Mouse (Mus musculus) stomach, embryonic 14.5 days (tissue): ENCODE measurements around the gene Pmepa1. TPM values are rescaled to one million over a fixed set of nuclear protein-coding genes. Genes with fewer than 3 reads are reported as not detected.

Experiments used
- ATAC-seq: fragments of 200-750 bp; cut with Nextera tagmentation; 2 replicates; pipeline ENCODE4 v1.8.0; 2017; ENCODE audit warnings: low read depth, moderate TSS enrichment; ENCODE audit not compliant: insufficient number of reproducible peaks, insufficient read depth, low FRiP score
- H3K27ac ChIP-seq: fragments of 300-500 bp; sonication (generic); 2 replicates; pipeline ENCODE4 v1.5.1; 2014; ENCODE audit warnings: mild to moderate bottlenecking, low read length, moderate library complexity, mixed read lengths
- H3K27me3 ChIP-seq: fragments of 300-500 bp; sonication (generic); 2 replicates; pipeline ENCODE4 v1.6.1; 2014; ENCODE audit warnings: low read length, control low read depth, mixed read lengths; ENCODE audit not compliant: control insufficient read depth, insufficient read depth
- H3K36me3 ChIP-seq: fragments of 300-500 bp; sonication (generic); 2 replicates; pipeline ENCODE4 v1.6.1; 2014; ENCODE audit warnings: mild to moderate bottlenecking, control low read depth, low read length, moderate library complexity, mixed read lengths; ENCODE audit not compliant: control insufficient read depth, insufficient read depth
- H3K4me1 ChIP-seq: fragments of 300-500 bp; sonication (generic); 2 replicates; pipeline ENCODE4 v1.6.1; 2014; ENCODE audit warnings: low read length, control low read depth, mixed read lengths; ENCODE audit not compliant: control insufficient read depth, insufficient read depth
- H3K4me2 ChIP-seq: fragments of 300-500 bp; sonication (generic); replicated peaks from 2 replicates; pipeline ENCODE4 v1.6.1; 2014; ENCODE audit warnings: low read depth, low read length, control low read depth
- H3K4me3 ChIP-seq: fragments of 300-500 bp; sonication (generic); 2 replicates; pipeline ENCODE4 v1.5.1; 2014; ENCODE audit warnings: low read depth, low read length, control low read depth
- H3K9ac ChIP-seq: fragments of 300-500 bp; sonication (generic); replicated peaks from 2 replicates; pipeline ENCODE4 v1.6.1; 2014; ENCODE audit warnings: low read depth, mild to moderate bottlenecking, control low read depth, low read length, moderate library complexity, mixed read lengths
- H3K9me3 ChIP-seq: fragments of 300-500 bp; sonication (generic); 2 replicates; pipeline ENCODE4 v1.6.1; 2016; ENCODE audit warnings: low read depth, low read length, control low read depth; ENCODE audit not compliant: control insufficient read depth
- WGBS: fragments of 180-500 bp; shearing (Covaris S2); extraction: QIAGEN DNeasy Blood & Tissue Kit; methylation state at CpG from one replicate; pipeline ENCODE4 v1.1.7; 2014; 5-methylcytosine and 5-hydroxymethylcytosine counted together
- polyA plus RNA-seq: library from polyadenylated mRNA; unstranded; fragments of >200 nt; fragmentation: Nextera tagmentation; extraction: Ambion mirVana; gene quantifications from 2 replicates; pipeline ENCODE4 v1.2.1, GENCODE M21; 2014

The Pmepa1 gene
- polyA plus RNA-seq, 1 experiment from 2014 or later = 13.3 TPM

DNA sequence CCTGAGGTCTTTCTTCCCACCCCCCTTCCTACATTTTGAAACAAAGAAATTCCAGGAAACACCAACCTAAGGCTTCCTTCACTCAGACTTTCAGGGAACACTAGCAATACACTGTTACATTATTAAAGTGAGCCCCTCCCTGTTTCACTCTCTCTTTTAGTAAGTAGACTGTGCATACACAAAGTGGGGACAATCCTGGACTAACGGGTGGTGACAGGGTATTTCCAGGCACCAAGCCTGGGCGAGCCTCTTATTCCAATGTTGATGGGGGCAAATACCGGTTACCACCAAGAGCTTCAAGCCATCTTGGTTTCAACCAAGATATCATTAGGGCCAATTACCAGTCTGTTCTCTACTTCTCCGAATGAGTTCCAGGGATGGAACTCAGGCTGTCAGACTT lies 2.4 kb downstream of the Pmepa1 start:
- H3K27me3 ChIP-seq = no peaks in the 10 kb centered on the region
- ATAC-seq = no peak
- H3K4me1 ChIP-seq = peaks cover 47% of the 10 kb centered on the region
- H3K9me3 ChIP-seq = no peaks in the 10 kb centered on the region
- WGBS = 54% methylated on average over 4 of the region's 4 CpGs
- H3K9ac ChIP-seq = no peak overlapping the region; the same call in 1 of the 2 replicates
- H3K36me3 ChIP-seq = no peaks in the 10 kb centered on the region
- H3K27ac ChIP-seq = no peak overlapping the region
- H3K4me3 ChIP-seq = peak overlapping the region; percentile 85
- H3K4me2 ChIP-seq = peak overlapping the region; percentile 60

DNA sequence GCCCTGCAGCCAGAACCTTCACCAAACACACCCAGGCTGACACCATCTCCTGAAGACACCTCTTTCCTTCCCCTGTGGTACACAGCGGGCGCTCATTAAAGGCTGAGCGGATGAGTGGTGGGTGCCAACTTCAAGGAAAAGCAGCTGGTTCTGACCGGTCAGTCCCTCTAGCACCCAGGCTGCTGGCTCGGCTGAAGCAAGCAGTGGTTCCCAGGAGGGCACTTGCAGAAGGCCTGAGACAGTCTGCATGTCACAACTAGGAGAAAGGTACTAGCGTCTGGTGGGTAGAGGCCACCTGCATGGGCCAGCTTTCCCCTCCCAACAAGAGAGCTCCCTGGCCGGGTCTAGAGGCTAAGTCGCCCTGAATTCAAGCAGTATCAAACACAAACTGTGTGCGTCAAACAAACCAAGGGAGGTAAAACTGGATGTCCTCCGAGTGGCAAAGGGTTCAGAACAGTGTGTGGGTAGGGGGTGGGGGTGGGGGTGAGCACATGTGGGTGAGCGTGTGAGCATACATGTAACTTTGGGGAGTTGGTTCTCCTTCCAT lies 3.9 kb downstream of the Pmepa1 start:
- no peak overlapping the region for H3K27ac ChIP-seq
- peaks cover 53% of the 10 kb centered on the region for H3K4me1 ChIP-seq
- H3K27me3 ChIP-seq = no peaks in the 10 kb centered on the region
- peak overlapping the region; percentile 1; the same call in 1 of the 2 replicates for H3K4me3 ChIP-seq
- no peak overlapping the region for H3K9ac ChIP-seq
- no peak for ATAC-seq
- H3K36me3 ChIP-seq = no peaks in the 10 kb centered on the region
- peak overlapping the region; percentile 60; the same call in 1 of the 2 replicates for H3K4me2 ChIP-seq
- no peaks in the 10 kb centered on the region for H3K9me3 ChIP-seq
- WGBS = 69% methylated on average over 11 of the region's 11 CpGs

DNA sequence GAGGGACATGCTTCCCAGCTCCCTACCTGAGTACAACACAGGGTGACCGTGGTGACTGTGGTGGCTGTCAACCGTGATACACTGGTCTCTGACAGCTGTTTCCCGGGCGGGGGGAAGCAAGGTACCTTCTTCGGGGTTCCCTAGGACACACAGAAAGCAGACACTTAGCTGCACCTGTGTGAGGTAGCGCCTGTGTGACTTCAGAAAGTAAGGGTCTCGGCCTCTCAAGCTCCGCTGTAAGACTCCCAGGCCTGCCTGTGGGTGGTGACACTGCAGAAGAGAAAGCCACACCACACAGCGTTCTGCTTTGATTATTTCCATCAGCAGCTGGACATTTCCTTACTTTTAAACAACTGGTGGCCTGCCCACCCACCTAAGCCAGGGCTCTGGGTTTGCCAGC lies 4.8 kb downstream of the Pmepa1 start:
- no peak overlapping the region for H3K27ac ChIP-seq
- H3K27me3 ChIP-seq = no peaks in the 10 kb centered on the region
- H3K9me3 ChIP-seq = no peaks in the 10 kb centered on the region
- H3K36me3 ChIP-seq = no peaks in the 10 kb centered on the region
- no peak overlapping the region for H3K9ac ChIP-seq
- H3K4me2 ChIP-seq = no peak overlapping the region
- ATAC-seq = no peak
- H3K4me1 ChIP-seq = peaks cover 56% of the 10 kb centered on the region
- WGBS = 73% methylated on average over 9 of the region's 9 CpGs
- no peak overlapping the region for H3K4me3 ChIP-seq

DNA sequence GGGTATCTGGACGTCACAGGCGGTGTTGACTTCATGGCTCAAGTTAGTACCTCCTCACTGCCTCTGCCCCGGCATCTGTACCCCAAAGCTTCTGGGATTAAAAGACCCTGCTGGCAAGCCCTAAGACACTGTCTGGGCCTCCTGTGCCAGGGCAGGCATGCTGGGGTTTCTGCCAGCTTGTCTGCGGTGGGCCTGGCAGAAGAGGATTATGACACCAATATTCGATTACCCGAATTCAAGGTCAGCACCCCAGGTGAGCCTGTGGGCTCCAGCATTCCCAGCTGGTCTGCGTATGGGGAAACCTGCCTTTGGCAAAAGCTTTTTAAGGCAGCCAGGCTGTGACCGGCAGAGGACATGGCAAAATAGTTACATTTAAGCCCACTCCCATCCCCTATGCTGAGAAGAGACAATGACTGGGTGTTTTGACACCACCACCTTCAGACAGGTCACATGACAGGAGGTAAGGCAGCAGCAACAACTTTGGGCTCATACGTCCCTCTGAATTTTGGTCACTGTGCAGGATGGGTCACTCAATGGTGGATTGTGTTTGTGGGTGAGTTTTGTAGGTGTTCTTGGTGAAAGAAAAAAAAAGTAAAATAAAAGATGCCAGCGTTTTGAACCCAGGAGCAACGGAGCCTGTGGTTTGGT lies 5.6 kb downstream of the Pmepa1 start:
- no peaks in the 10 kb centered on the region for H3K9me3 ChIP-seq
- H3K27ac ChIP-seq = no peak overlapping the region
- no peak overlapping the region for H3K9ac ChIP-seq
- no peaks in the 10 kb centered on the region for H3K27me3 ChIP-seq
- ATAC-seq = no peak
- H3K4me1 ChIP-seq = peaks cover 63% of the 10 kb centered on the region
- no peak overlapping the region for H3K4me2 ChIP-seq
- WGBS = 77% methylated on average over 11 of the region's 11 CpGs
- no peaks in the 10 kb centered on the region for H3K36me3 ChIP-seq
- no peak overlapping the region for H3K4me3 ChIP-seq

DNA sequence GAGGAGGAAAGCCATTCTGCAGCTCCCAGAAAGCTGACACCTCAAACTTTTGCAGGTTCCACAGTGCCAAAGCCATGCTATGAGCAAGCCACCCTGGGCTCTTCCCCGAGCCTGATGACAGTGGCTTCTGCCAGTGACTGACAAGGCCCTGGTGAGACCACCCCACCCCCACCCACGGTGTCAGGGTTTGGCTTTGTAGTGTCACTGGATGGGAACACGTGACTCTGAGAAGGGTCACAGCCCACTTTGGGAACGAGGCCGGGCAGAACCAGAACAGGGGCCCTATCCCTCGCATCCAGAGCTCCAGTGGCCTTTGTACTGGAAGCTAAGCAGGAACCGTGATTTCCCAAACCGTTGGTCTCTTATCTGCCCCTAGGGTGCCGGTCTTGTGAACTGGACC lies 6.1 kb downstream of the Pmepa1 start:
- H3K4me2 ChIP-seq = no peak overlapping the region
- no peaks in the 10 kb centered on the region for H3K9me3 ChIP-seq
- H3K4me3 ChIP-seq = no peak overlapping the region
- no peak for ATAC-seq
- no peaks in the 10 kb centered on the region for H3K27me3 ChIP-seq
- no peak overlapping the region for H3K27ac ChIP-seq
- H3K4me1 ChIP-seq = peaks cover 68% of the 10 kb centered on the region
- no peak overlapping the region for H3K9ac ChIP-seq
- H3K36me3 ChIP-seq = no peaks in the 10 kb centered on the region
- 61% methylated on average over 9 of the region's 9 CpGs for WGBS

DNA sequence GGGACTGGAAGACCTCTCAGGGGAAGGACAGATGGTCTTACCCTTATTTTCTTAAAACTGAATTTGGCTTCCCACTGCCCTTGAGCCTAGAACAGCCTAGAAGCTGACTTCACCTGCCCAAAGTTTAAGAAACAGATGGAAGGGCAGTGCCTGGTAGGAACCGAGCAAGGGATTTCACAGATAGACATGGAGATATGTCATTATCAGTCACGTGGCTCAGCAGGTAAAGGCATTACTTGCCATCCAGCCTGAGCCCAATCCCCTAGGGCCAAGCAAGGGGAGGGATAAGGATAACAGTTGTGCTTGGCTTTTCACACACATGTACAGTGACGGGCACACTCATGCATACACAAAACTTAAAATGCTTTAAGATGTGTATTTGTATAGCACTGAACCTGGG lies 8.8 kb downstream of the Pmepa1 start:
- peaks cover 74% of the 10 kb centered on the region for H3K4me1 ChIP-seq
- H3K27me3 ChIP-seq = no peaks in the 10 kb centered on the region
- H3K4me3 ChIP-seq = no peak overlapping the region
- WGBS = 71% methylated on average over 3 of the region's 3 CpGs
- no peaks in the 10 kb centered on the region for H3K36me3 ChIP-seq
- no peak overlapping the region for H3K9ac ChIP-seq
- no peaks in the 10 kb centered on the region for H3K9me3 ChIP-seq
- no peak for ATAC-seq
- H3K27ac ChIP-seq = no peak overlapping the region
- H3K4me2 ChIP-seq = no peak overlapping the region

DNA sequence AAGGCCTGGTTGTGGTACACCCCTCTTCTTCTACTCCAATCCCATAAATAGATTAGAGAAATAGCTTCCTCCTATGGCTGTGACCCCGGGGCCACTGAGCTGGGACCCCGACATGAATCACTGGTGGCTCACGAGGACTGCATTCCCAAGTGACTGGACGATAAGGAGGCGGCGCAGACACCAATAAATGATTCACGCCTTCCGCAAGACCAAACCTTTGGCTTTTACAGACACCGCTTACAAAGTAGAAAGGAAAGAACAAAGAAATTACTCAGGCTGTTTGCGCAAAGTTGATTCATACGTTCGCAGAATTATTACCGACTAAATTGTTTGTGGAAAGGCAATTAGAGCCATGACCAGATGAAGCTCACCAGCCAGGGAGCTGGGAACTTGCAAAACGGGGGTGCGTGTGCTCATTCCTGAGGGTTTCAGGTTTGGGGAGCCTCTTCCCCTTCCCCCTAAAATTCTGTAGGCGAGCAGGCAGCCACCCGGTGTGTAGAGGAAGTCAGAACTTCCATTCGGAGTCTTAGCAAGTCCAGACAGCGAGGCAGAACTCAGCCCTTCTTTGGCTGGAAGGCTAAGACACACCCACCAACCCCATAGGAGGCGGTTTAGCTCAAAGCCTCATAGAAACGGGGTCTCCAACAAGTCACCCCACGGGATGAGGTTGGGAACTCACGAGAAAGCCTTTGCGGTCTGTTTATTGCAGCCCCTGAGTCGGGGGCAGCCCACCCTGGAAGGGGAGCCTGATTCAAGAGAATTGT lies 9.8 kb downstream of the Pmepa1 start:
- peak overlapping the region; percentile 6; the same call in 1 of the 2 replicates for H3K27ac ChIP-seq
- ATAC-seq = no peak
- peaks cover 72% of the 10 kb centered on the region for H3K4me1 ChIP-seq
- WGBS = 54% methylated on average over 25 of the region's 25 CpGs
- no peak overlapping the region for H3K4me3 ChIP-seq
- 0 out of 2 replicates have a peak overlapping the region, but pooled peaks have one; percentile 10 for H3K4me2 ChIP-seq
- H3K36me3 ChIP-seq = no peaks in the 10 kb centered on the region
- no peaks in the 10 kb centered on the region for H3K9me3 ChIP-seq
- no peak overlapping the region for H3K9ac ChIP-seq
- H3K27me3 ChIP-seq = no peaks in the 10 kb centered on the region

DNA sequence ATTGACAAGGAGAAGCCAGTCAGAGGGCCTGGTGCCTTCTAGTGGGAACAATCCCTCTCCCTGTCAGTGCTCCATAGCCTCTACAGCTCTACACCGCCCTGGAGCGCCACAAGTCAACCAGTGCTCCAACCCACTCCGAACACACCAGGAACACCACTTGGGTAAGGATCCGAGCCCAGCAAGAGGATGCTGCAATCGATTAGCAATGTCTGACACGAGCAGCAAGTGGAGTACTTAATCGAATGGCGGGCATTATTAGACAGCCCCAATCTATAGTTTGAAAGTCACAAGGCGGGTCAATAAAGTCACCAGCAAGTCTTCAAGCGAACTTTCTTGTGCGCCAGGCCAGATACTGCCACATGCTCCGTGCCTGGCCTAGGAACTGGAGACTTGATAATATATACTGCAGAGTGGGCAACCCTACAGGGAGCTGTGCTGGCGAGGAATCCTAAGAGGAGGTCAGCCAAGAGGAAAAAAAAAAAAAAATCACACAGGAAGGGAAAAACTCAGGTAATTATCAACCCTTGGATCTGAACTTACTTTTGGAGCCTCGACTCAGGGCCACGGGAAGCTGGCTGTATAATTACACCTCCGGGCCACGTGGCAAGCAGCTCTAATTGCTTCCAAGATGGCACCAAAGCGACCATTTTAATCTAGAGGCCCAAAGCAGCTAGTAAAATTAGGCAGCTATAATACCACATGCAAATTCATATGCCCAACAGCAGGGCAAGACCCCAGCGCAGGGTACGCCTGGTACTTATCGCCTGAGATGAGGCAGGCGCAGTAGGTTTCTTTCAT lies 10.7 kb downstream of the Pmepa1 start:
- Histone ChIP-seq H3K4me2 (no peak overlapping the region), H3K27ac (peak overlapping the region; percentile 22; the same call in 1 of the 2 replicates), H3K36me3 (no peaks in the 10 kb centered on the region), H3K4me3 (no peak overlapping the region), H3K9me3 (no peaks in the 10 kb centered on the region), H3K27me3 (no peaks in the 10 kb centered on the region), H3K4me1 (peaks cover 75% of the 10 kb centered on the region), H3K9ac (no peak overlapping the region)
- ATAC-seq = no peak
- WGBS = 92% methylated on average over 22 of the region's 22 CpGs
